Mouse (Mus musculus): ENCODE measurements at regions not wholly inside any gene's neighbourhood (a gene's known extent, or its start where the extent isn't known, plus 50 kb on each side); places are given as distances from the start of the nearest gene placed in this dataset.

- Histone ChIP-seq H3K27me3 (ENCODE audit: control insufficient read depth, insufficient read depth, low read length) (no peaks in the 10 kb centered on the region), H3K36me3 (ENCODE audit: control insufficient read depth, insufficient read depth, low read length) (no peaks in the 10 kb centered on the region), H3K4me3 (ENCODE audit: low read depth, low read length) (no peak overlapping the region), H3K9ac (ENCODE audit: low read length) (no peak overlapping the region), H3K9me3 (ENCODE audit: control insufficient read depth, low read length) (no peaks in the 10 kb centered on the region), H3K4me1 (ENCODE audit: control insufficient read depth, insufficient read depth, low read length) (no peaks in the 10 kb centered on the region), H3K4me2 (ENCODE audit: low read depth, severe bottlenecking) (no peak overlapping the region), H3K27ac (replicated peaks; ENCODE audit: low read depth, low read length) (0 out of 2 replicates have a peak overlapping the region, but pooled peaks have one; percentile 30)
- WGBS = 49% methylated on average over 6 of the region's 6 CpGs
- ATAC-seq (ENCODE audit: insufficient number of reproducible peaks, low FRiP score, low TSS enrichment, low read depth) (no peak), DNase-seq (ENCODE audit: low spot score) (no peak)
Observed at GRCm38 (mm10) chr4:58613536-58613935, 59.8 kb upstream of the Lpar1 start.

- H3K4me2 ChIP-seq (ENCODE audit: low read depth, severe bottlenecking) = no peak overlapping the region
- no peaks in the 10 kb centered on the region for H3K9me3 ChIP-seq (ENCODE audit: control insufficient read depth, low read length)
- no peak overlapping the region for H3K4me3 ChIP-seq (ENCODE audit: low read depth, low read length)
- no peak overlapping the region for H3K9ac ChIP-seq (ENCODE audit: low read length)
- no peak for ATAC-seq (ENCODE audit: insufficient number of reproducible peaks, low FRiP score, low TSS enrichment, low read depth)
- H3K4me1 ChIP-seq (ENCODE audit: control insufficient read depth, insufficient read depth, low read length) = no peaks in the 10 kb centered on the region
- no peak for DNase-seq (ENCODE audit: low spot score)
- 79% methylated on average over 3 of the region's 3 CpGs for WGBS
- H3K27ac ChIP-seq (replicated peaks; ENCODE audit: low read depth, low read length) = no peak overlapping the region
- no peaks in the 10 kb centered on the region for H3K27me3 ChIP-seq (ENCODE audit: control insufficient read depth, insufficient read depth, low read length)
- no peaks in the 10 kb centered on the region for H3K36me3 ChIP-seq (ENCODE audit: control insufficient read depth, insufficient read depth, low read length)
Observed at GRCm38 (mm10) chr4:58613022-58613421, 59.3 kb upstream of the Lpar1 start.

- WGBS = 87% methylated on average over 2 of the region's 2 CpGs
- H3K9me3 ChIP-seq (ENCODE audit: control insufficient read depth, low read length) = no peaks in the 10 kb centered on the region
- no peak overlapping the region for H3K9ac ChIP-seq (ENCODE audit: low read length)
- no peak overlapping the region for H3K27ac ChIP-seq (replicated peaks; ENCODE audit: low read depth, low read length)
- ATAC-seq (ENCODE audit: insufficient number of reproducible peaks, low FRiP score, low TSS enrichment, low read depth) = no peak
- H3K4me2 ChIP-seq (ENCODE audit: low read depth, severe bottlenecking) = no peak overlapping the region
- DNase-seq (ENCODE audit: low spot score) = no peak
- H3K4me3 ChIP-seq (ENCODE audit: low read depth, low read length) = no peak overlapping the region
- H3K27me3 ChIP-seq (ENCODE audit: control insufficient read depth, insufficient read depth, low read length) = no peaks in the 10 kb centered on the region
- H3K4me1 ChIP-seq (ENCODE audit: control insufficient read depth, insufficient read depth, low read length) = no peaks in the 10 kb centered on the region
- H3K36me3 ChIP-seq (ENCODE audit: control insufficient read depth, insufficient read depth, low read length) = no peaks in the 10 kb centered on the region
Observed at GRCm38 (mm10) chr4:58607491-58607890, 53.8 kb upstream of the Lpar1 start.

GRCm38 (mm10) chr4:58605941-58606340 lies 52.2 kb upstream of the Lpar1 start:
- Histone ChIP-seq H3K9ac (ENCODE audit: low read length) (no peak overlapping the region), H3K4me1 (ENCODE audit: control insufficient read depth, insufficient read depth, low read length) (no peaks in the 10 kb centered on the region), H3K27ac (replicated peaks; ENCODE audit: low read depth, low read length) (no peak overlapping the region), H3K9me3 (ENCODE audit: control insufficient read depth, low read length) (no peaks in the 10 kb centered on the region), H3K4me3 (ENCODE audit: low read depth, low read length) (no peak overlapping the region), H3K36me3 (ENCODE audit: control insufficient read depth, insufficient read depth, low read length) (no peaks in the 10 kb centered on the region), H3K4me2 (ENCODE audit: low read depth, severe bottlenecking) (no peak overlapping the region), H3K27me3 (ENCODE audit: control insufficient read depth, insufficient read depth, low read length) (no peaks in the 10 kb centered on the region)
- WGBS = 85% methylated on average over 3 of the region's 3 CpGs
- DNase-seq (ENCODE audit: low spot score) (no peak), ATAC-seq (ENCODE audit: insufficient number of reproducible peaks, low FRiP score, low TSS enrichment, low read depth) (no peak)

Data from limb, embryonic 11.5 days (tissue).